Mouse (Mus musculus) liver (tissue): ENCODE data around the gene Ano6.
A peak's percentile ranks its signal among the peaks of the same experiment; 100 is the strongest.

Experiments used
- DNase-seq: peaks from one replicate; pipeline ENCODE4 v3.0.0-alpha.2; 2020; ENCODE audit warnings: mixed read lengths

The Ano6 gene

DNA sequence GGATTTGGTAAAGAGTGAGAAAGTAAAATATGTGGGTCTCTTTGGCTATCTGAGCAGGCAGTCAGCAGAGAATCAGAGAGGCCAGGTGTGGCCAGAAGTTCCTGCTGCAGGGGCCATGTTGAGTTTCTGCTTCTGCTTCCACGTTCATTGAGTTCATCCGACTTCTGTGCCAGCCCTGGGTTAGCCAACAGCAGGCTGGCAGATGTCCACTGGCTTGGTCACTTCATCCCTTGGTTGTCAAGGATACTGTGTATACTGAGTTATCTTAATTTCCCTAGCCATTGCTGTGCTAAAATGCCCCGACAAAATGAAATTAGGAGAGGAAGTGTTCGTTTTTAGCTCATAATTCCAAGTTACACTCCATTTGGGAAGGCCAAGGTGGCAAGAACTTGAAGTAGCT, 21.1 kb upstream of the Ano6 start:
- DNase-seq = no peak

DNA sequence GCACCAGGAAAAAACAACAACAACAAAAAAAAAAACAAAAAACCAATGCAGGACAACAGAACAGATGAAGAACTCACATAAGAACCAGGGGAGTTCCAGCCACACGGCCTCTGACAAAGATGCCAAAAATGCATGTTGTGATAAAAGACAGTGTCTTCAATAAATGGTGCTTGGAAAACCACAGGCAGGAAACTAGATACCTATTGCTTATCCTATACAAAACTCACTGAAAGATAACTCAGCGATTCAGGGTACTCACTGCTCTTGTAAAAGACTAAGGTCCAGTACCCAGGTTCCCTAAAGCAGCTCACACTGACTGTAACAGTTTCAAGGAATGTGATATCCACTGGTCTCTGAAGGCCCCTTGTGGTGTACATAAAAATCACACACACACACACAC, 20.3 kb upstream of the Ano6 start:
- DNase-seq = no peak

DNA sequence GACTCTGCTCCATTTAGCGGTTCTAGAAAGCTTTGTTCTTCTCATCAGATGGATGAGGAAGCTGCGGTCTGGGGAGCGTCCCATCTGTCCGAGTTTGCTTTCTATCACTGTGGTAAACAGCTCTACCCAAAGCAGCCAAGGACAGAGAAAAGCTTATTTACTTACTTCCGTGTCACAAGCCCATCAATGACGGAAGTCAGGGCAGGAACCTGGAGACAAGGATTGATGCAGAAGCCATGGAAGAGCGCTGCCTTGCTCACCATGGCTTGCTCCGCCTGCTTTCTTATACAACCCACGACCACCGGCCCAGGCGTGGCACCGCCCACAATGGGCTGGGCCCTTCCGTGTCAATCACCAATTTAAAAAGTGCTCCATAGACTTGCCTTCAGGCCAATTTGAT, 18.3 kb upstream of the Ano6 start:
- no peak for DNase-seq

DNA sequence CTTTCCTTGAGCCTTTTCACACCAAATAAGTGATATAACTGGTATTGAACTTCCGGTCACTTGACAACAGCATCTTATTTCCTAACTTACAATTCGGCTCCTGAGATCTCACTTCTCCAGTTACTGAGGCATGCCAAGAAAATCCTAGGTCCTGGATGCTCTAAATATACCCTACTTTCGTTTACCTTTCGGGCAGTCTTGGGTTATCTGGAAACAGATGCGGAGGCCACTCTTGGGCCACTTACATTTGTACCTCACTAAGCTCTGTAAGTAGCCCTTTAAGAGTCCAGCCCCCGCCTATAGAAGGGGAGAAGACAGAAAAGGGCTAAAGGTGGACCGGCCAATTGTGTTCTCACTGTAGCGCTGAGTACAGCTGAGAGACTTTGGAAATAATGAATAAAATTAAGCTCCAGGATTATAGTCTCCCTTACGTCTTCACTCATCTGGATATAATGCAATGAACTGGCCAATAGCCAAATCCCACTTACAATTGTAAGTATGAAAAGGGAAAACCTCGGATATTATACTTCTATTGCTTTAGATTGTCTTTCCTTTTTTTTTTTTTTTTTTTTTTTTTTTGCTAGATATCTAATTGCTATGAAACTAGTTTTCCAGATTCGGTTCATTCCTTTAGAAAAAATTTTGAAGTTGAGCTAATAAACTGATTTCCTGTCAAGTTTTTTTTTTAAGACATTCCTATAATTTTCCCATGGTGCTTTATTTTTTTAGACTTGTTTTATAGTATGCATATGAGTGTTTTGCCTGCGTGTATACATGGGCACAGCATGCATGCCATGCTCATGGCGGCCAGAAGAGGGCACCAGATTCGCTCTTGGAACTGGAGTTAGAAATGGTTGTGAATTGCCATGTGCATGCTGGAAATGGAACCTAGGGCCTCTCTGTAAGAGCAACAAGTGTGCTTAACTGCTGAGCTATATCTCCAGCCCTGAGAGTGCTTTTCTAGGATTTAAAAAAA, 17.5 kb upstream of the Ano6 start:
- peak; percentile 77 for DNase-seq

DNA sequence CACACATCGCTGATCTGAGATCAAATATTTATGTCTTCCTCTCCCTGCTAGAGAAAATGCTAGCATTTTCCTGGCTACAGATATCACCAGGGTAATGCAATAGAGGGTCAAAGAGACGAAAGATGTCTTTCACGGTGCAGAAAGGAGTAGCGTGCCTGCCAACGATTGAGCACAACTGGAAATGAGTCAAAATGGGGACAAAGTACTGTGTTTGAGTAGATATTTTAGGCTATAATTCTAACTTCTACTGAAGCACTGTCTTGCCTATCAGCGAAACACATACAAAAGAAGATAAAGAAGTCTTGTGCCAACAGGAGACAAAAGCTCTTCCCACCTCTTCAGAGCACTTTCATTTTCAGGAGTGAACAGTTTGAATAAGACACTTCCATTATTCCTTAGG, 16.4 kb upstream of the Ano6 start:
- no peak for DNase-seq

DNA sequence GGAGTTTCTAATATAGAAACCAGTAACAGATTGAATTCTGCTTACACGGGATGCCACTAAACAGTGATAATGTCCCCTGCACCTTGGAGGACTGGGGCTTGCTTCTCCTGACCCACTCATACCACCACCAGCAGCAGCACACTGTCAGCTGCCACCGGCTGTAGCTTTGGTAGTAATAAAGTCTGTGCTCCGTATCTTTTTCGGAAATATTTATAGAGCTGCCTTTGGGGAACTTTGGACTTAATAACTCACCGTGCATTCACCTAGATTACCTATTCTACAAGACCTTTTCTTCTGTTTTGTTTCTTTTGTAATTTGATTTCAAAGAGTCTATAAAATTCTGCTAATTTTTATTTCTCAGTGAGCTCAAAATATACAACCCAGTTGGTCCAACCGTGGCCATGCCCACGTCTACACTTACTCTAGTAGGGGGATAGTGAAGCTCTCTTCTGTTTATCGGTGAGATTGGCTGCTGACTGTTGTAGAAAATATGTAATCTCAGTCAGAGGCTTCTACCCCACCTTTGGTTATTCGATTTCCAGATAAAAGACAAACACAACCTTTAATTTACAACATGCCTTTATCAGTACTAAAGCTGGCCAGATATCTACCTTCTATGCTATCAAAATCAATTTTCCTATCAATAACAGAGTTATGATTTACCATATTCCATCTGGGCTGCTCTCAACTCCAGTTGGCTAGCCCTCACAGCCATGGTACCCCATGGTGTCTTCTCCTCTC, 15.8 kb upstream of the Ano6 start:
- DNase-seq = no peak

DNA sequence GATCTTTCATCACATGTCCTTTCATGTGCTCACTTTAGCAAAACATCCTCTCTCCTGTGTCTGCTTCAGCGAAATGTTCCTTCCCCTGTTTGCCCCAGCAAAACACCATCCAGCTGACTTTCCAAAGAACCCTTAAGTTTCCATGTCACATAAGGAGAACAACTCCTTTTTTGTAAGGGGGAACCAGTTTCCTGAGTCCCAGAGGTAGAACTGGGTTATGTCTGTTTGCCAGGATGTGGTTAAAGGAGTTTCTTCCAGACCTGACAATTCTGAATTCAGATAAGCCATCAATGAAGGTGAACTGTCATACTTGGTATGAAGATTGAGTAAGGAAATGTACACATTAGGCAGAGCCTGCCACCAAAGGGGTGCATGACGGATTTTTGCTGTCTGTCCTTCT, 12.9 kb upstream of the Ano6 start:
- DNase-seq = no peak

DNA sequence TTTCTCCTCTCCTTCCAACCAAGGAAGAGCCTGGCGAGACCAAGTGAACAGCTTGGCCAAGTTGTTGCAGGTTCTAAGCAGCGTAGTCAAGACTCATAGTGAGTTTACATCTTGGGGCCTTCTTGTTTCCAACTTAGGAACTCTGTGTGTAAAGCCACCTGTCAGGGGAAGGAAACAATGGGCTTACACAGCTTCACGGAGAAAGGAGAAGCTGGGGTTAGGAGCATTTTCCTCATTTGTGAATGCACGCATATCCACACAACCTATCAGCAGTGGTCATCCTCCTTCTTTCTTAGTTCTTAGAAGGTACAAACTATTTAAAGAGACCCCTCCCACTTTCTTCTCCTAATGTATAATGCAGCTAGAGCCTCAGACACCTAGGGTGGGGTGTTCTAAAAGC, 11.9 kb upstream of the Ano6 start:
- DNase-seq = no peak

DNA sequence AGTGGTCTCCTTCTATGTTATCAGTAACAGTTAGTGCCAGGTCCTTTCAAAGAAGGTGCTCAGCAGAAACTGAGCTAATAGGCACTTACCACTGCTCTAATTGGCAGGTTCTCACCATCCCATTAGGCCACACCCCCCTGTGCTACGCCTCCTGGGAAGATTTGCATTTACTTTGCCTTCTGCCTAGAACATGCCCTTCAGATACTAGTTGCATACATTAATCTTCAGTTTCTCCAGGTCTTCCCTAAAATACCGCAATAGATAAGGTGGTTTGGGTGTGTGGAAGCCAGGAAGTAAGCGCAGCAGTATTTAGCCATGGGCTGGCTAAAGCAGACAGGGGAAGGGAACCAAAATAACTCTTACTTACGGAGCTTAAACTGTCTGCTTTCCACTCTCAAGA, 4.0 kb upstream of the Ano6 start:
- no peak for DNase-seq

DNA sequence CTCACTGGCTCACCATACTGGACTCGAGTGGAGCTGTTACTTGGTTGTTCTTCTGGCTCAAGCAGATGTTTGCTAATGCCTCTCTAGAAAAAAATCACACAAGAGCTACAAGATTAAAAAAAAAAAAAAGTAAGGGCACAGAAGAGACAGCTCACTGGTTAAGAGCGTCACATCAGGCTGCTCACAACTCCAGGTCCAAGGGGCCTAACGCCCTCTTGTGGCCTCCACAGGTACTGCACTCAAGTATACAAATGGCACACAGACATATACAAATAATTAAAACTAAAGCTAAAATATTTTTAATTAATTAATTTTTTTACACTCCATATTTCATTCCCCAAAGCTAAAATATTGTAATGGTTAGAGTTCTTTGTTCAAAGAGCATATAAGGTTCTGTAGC, 3.1 kb upstream of the Ano6 start:
- no peak for DNase-seq

DNA sequence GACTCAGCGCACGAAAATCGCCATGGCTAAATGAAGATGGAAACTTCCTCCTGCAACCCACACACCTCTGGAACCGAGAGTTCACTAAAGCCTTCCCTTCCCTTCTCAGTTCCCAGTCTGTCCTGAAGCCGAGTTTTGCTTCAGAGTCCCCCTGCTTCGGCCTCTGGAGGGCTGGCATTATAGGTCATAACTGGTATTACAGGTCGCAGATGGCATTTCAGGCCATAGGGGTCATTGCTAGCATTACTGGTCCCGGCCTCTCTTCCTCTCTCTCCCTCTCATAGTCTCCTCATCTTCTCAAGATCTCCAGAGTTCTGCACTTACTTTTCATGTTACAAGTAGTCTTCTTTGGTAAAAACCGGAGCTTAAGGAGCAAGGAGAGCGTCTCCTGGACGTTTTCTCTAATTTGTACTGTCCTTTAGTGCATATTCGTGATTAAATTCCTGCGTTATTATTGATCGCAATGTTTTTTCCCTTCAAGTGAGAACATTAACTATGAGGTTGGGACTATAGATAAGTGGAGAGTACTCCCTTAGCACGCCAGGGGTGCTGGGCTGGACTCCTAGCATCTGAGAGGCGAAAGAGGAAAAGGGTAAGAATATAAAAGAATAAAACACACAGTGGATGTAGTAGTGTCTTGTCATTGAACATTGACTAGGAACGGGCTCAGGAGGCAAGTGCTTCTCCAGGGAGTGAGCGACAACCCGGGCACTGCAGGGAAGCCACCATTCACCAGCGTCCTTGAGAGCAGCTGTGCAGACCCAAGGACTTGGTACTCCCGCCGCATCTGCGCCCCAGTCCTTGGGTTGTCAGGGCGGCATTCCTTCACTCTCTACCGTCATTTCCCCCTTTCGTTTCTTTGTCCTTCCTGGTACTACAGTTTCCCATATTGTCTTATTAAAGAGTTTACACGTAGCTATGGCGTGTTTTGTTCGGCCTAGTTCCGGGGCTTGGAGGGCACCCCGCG, 798 bp upstream of the Ano6 start:
- peak; percentile 23 for DNase-seq

DNA sequence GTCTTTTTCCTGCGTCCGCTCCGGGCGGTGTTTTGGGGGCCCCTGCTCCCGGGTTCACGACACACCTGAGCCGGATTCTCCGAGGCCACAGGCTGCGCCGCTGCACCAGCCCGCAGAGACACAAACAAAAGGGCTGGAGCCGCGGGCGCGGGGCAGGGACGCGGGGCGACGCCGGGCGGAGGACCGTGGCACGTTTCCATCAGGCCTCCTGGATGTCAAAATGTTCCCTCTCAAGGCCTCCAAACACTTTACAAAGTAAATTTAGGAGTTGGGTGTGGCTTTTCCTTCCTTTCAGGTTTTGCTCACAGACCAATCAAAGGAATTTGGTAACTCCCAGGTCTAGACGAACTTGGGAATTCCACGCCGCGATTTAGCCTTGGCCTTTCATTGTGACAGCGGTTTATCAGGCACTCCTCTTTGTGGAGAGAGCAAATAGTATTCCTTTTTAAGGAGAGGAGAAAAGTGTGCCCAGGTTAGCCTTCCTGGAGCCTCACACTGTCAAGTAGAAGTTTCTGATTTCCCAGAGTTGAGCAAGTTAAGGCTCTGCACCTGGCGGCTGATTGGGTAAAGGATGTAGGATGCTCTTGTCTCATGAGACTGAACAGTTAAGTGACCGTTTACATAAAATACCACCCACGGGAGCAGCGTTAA, 623 bp downstream of the Ano6 start:
- DNase-seq = no peak

DNA sequence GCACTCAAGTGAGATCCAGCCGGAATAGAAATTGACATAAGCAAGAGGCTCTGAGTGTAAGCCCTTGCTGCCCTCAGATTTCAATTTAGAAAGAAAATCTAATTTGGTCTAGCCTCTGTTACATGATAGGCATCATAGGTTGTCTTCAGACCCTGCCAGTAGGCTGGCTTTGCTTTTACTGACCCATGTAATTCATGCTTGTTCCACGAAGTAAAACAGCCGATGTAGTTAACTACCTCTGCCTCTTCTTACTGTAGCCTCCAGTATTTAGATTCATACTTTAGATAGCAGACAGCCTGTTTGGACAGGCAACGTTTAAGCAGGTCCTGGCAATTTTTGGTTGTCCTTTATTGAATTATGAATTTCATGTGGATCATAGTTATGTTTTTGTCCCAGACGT, 1.2 kb downstream of the Ano6 start:
- no peak for DNase-seq

DNA sequence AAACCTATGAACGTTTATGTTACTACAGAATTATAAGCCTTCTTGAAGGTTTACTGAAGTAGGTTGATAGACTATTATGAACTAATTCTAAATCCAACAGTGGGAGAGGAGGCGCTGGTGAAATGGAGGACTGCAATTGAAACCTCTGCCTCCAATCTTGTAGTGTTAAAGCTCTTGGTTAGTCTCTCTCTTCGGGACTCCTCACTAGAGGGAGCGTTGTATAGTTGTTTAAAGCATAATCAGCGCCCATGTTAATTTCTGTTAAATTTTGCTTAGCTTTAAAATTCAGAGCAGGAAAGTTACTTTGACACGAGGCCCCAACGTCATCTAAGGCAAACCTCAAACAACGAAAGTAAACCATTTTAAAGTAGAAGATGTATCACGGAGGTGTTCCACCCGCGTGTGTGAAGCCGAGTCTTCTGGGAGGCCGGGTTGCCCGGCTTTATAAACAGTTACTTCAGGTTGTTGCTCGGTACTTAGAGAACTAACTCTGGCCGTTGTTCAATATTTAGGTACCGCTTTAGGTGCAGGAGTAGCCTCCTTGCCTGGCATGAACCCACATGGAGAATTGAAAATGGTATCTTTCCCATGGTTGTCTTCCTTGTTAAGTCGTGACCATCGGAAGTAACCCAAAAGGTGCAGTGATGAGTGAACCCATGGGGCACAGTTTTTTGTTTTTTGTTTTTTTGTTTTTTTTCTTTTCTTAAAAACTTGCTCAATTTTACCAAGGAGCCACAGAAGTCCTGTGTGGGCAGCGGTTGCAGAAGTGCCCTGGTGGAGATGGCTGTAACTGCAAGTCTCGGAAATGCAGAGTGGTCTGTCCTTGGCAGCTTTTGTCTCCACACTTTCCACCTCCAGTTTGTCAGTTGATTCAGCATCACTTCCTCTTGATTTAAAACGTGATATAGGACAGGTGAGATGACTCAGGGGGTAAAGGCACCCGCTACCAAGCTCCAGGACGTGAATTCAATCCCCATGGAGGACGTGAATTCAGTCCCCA, 1.9 kb downstream of the Ano6 start:
- DNase-seq = no peak

DNA sequence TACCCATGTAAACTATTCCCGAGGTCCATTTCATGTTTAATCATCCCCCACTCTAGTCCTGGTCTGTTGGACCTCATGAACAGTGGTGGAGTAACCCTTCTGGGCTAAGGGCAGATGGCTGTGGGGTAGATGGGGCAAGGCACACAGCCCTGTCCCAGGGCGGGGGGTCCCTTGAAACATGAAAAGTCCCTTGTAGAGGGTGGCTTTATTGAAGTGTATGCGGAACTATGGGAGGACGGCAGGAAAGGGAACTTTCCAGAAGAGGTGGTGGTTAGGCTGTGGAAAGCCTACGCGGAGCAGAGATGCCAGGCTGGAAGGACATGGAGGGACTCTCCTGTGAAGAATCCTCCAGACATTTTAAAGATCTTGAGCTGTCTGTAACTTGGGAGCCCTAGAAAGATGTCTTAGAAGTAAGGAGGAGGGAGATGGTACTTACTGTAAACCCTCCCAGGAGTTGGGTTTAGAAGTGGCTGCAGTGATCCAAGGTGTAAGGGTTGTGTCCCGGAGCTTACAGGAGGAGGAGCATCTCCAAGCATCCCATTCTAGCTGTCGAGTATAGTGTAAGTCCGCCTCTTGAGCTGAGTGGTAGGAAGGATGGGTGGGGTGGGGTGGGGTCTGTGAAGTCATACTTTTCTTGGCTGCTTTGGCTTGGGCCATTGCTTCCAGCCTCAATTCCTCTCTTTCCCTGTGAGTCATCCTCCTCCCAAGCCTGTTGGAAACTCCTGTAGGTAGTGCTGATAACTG, 3.3 kb downstream of the Ano6 start:
- no peak for DNase-seq

DNA sequence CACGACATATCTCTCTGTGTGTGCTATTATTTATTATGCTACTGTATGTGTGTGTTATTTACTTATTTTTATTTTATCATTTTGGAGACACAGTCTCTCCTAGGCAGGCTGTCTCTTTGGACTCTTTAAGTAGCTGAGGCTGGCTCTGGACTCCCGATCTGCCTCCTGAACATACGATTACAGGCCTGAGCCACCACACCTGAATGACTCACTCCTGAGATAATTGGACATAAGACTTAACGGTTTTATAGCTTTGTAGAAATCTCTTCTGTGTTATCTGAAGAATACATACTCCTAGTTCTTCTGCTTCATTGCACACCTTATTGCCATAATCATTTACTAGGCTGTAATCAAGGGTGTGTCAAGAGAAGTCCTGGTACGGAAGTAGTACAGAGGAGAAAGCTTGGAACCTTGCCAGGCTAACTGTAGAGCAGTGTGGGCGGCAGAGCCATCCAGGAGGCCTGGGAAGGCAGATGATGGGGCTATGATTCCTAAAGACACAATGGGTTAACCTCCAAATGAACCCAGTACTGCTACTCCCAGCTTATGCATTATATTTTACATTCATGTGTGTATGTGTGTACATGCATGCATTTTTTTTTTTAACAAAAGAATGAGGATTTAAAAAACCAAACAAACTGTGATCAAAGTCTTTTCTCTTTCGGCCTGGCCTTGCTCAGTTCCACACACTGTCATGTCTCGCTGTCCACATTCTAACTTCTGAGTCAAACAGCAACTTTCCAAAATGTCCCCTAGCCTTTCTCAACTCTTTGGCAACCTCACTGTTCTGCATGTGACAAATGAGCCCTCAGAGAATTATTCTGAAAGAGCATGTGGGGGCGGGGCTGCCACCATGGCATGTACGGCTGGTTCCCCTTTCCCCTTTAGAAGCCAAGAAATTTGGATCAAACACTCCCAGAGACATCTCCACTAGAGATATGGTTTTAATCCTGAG, 4.2 kb downstream of the Ano6 start:
- DNase-seq = no peak

DNA sequence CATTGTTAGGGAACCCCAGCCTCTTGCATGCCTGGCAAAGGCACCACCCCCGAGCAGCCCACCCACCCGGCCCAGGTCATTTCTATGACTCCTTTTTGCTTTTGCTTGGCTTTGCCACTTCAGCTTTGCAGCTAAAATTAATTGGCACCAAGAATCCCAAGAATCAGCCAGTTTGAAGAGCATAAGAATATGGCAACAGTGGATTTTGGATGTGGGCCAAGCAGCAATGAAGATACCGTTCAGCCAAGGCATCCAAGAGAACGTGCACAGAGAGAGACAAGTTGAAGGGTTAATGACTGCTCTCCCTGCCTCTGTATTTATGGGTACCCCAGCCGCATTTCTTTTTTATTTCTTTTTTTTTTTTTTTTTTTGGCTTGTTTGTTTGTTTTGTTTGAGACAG, 5.4 kb downstream of the Ano6 start:
- no peak for DNase-seq

DNA sequence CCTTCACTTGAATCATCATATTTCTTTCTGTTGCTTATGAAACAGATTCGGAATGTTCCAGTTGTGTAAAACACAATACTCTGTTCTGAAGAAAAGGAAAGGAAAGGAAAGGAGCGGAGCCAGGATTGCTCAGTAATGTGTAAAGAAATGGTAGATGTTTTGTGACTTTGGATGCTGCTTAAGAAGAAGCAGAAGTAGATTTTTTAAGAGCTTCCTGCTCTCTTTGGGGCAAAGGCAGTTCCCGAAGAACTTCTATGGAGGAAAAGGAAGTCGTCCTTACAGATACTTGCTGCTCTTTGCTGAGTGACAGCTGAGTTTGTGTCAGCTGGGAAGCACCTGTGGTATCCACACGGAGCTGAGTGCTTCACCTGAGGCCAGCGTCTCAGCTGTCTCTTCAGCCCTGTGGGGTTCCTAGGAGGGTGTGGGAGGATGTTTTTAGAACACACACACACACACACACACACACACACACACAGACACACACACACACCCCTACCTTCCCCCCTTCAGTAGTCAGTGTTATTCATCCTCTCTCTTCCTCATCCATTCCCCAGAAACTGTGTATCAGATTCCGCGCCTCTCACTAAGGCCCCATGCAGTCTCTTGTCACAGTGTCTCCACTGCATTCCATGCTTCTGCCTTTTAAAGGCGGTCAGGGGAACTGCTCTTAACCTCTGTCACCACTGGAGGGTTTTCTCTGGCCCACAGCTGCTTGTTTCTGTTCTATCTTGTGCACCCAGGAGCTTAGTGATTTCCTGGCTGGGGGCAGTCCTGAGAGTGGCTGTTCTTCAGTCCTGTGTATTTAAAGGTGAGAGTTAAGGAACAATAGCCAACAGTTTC, 6.7 kb downstream of the Ano6 start:
- no peak for DNase-seq
